Mouse (Mus musculus): ENCODE measurements at regions not wholly inside any gene's neighbourhood (a gene's known extent, or its start where the extent isn't known, plus 50 kb on each side); places are given as distances from the start of the nearest gene placed in this dataset.

DNA sequence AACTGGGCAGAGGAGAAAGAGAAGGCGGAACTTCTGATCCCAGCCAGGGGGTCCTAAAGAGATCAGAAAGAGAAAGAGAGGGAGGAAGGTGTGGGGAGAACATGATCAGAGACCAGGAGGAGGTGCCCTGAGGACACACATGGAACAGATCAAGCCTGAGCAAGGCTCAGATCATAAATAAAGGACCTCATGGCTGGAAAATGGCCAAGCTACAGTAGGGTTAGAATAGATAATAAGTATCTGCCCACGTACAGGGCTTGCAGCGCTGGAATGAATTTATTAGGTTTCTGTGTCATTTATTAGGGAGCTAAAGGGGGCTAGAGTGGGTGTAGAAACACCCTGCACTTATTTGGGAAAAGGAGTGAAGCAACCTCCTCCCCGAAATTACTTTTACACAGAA, 385.4 kb downstream of the Trim52 start:
- H3K4me1 ChIP-seq (ENCODE audit: control insufficient read depth, insufficient read depth, low read length): no peaks in the 10 kb centered on the region
- no peak for DNase-seq
- H3K27ac ChIP-seq (ENCODE audit: insufficient read depth, low read length): no peak overlapping the region
- WGBS: 80% methylated on average over 4 of the region's 4 CpGs
- no peak overlapping the region for H3K4me3 ChIP-seq (replicated peaks; ENCODE audit: insufficient read depth, low read depth, low read length)
- TF ChIP-seq CTCF (IDR thresholded peaks at IDR 0.05; ENCODE audit: borderline replicate concordance, insufficient read depth, low read depth, low read length) (no peak), POLR2A (IDR thresholded peaks at IDR 0.05; ENCODE audit: borderline replicate concordance, insufficient read depth, low read length) (no peak)
- H3K27me3 ChIP-seq (ENCODE audit: control insufficient read depth, insufficient read depth, low read length): no peaks in the 10 kb centered on the region

DNA sequence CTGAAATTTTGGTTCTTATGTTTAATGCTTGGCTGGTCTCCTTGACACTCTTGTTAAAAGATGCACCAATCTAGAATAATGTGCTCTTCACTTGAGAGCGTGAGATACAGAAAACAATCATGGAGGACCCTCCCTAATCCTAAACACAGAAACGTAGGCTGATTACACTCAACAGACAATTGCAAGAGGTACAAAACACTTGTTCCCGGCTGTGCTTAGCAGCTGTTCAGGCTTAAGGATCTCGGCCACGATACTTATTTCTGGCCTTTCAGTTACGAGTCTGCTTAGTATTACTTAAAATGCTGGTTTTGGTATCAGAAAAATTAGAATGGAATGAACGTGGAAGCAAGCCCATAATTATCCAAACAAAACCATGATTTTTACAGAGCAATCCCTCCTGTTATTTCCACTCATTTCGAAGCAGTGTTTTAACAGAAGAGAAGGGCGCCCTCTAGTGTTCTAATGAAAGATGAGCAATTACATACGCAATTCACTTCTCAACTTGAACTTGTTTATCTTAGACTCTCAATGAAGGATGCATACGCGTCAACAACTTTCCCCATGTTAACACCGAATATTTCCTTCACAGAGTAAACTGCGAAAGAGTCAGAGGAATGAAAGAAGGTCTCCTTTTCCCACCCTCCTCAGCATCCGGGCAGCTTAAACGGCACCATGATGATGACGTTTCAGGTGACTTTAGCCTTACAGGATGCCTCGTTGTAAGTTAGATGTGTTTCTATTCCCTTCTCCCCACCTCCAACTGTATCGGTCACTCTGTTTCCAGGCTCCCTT, 394.5 kb downstream of the Trim52 start:
- Histone ChIP-seq H3K4me1 (ENCODE audit: control insufficient read depth, insufficient read depth, low read length) (no peaks in the 10 kb centered on the region; the same call in 1 of the 2 replicates), H3K27ac (ENCODE audit: insufficient read depth, low read length) (no peak overlapping the region), H3K27me3 (ENCODE audit: control insufficient read depth, insufficient read depth, low read length) (no peaks in the 10 kb centered on the region), H3K4me3 (replicated peaks; ENCODE audit: insufficient read depth, low read depth, low read length) (peak overlapping the region; percentile 47)
- peak in 1 of 2 experiments; percentile 40 for DNase-seq
- WGBS: 27% methylated on average over 19 of the region's 19 CpGs
- peak; percentile 16; the same call in 1 of the 2 replicates for TF ChIP-seq CTCF (IDR thresholded peaks at IDR 0.05; ENCODE audit: borderline replicate concordance, insufficient read depth, low read depth, low read length)
- TF ChIP-seq POLR2A (IDR thresholded peaks at IDR 0.05; ENCODE audit: borderline replicate concordance, insufficient read depth, low read length): no peak

DNA sequence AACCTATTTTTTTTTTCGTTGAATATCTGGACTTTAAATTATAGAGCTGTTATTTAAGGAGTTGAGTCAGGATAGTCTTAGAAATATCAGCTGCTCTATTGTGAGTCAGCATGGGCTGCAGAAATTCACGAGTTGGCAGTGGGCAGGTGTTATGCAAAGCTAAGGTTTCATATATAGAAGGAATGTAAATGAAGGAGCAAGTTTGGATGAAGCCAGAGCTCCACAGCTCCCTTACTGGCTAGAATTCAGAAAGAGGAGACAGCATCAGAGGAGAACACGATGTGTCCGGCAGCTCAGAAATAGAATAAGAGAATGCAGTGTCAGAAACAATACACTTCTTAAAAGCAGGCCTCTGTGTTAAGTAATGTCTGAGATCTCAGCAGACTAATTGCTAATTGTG, 400.9 kb downstream of the Trim52 start:
- TF ChIP-seq POLR2A (IDR thresholded peaks at IDR 0.05; ENCODE audit: borderline replicate concordance, insufficient read depth, low read length) (no peak), CTCF (IDR thresholded peaks at IDR 0.05; ENCODE audit: borderline replicate concordance, insufficient read depth, low read depth, low read length) (no peak)
- WGBS: 63% methylated on average over 4 of the region's 4 CpGs
- DNase-seq: no peak
- H3K27ac ChIP-seq (ENCODE audit: insufficient read depth, low read length): no peak overlapping the region
- H3K4me1 ChIP-seq (ENCODE audit: control insufficient read depth, insufficient read depth, low read length): no peaks in the 10 kb centered on the region
- no peaks in the 10 kb centered on the region for H3K27me3 ChIP-seq (ENCODE audit: control insufficient read depth, insufficient read depth, low read length)
- H3K4me3 ChIP-seq (replicated peaks; ENCODE audit: insufficient read depth, low read depth, low read length): no peak overlapping the region

- 60% methylated on average over 12 of the region's 12 CpGs for WGBS
- H3K4me3 ChIP-seq (replicated peaks; ENCODE audit: insufficient read depth, low read depth, low read length): no peak overlapping the region
- TF ChIP-seq CTCF (IDR thresholded peaks at IDR 0.05; ENCODE audit: borderline replicate concordance, insufficient read depth, low read depth, low read length): no peak
- TF ChIP-seq POLR2A (IDR thresholded peaks at IDR 0.05; ENCODE audit: borderline replicate concordance, insufficient read depth, low read length): no peak
- no peaks in the 10 kb centered on the region for H3K27me3 ChIP-seq (ENCODE audit: control insufficient read depth, insufficient read depth, low read length)
- DNase-seq: no peak
- no peaks in the 10 kb centered on the region for H3K4me1 ChIP-seq (ENCODE audit: control insufficient read depth, insufficient read depth, low read length)
- H3K27ac ChIP-seq (ENCODE audit: insufficient read depth, low read length): no peak overlapping the region
Observed at GRCm38 (mm10) chr14:106518552-106519358, 412.8 kb downstream of the Trim52 start.

DNA sequence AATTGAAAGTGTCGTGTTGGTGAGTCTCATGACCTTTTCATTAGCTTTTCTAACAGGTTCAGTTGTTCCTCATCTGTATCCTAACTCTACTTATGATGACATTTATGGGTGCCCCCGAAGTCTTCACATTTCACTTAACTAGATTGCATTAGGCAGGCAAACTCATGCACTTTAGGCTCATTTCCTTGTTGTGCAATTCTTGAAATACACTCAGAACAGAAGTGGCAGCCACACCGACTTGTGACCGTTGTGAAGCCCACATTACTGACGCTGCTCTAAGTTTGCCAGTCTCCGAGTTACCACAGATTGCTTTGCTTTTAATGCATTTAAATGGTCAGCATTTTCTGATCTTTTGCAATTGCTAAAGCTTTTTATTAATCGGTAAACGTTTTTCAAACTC, 414.8 kb downstream of the Trim52 start:
- WGBS: 84% methylated on average over 8 of the region's 8 CpGs
- DNase-seq: no peak
- Histone ChIP-seq H3K27me3 (ENCODE audit: control insufficient read depth, insufficient read depth, low read length) (no peaks in the 10 kb centered on the region), H3K27ac (ENCODE audit: insufficient read depth, low read length) (no peak overlapping the region), H3K4me1 (ENCODE audit: control insufficient read depth, insufficient read depth, low read length) (no peaks in the 10 kb centered on the region), H3K4me3 (replicated peaks; ENCODE audit: insufficient read depth, low read depth, low read length) (no peak overlapping the region)
- TF ChIP-seq POLR2A (IDR thresholded peaks at IDR 0.05; ENCODE audit: borderline replicate concordance, insufficient read depth, low read length) (no peak), CTCF (IDR thresholded peaks at IDR 0.05; ENCODE audit: borderline replicate concordance, insufficient read depth, low read depth, low read length) (no peak)

- no peaks in the 10 kb centered on the region for H3K4me1 ChIP-seq (ENCODE audit: control insufficient read depth, insufficient read depth, low read length)
- DNase-seq: no peak
- no peak overlapping the region for H3K27ac ChIP-seq (ENCODE audit: insufficient read depth, low read length)
- no peak overlapping the region for H3K4me3 ChIP-seq (replicated peaks; ENCODE audit: insufficient read depth, low read depth, low read length)
- no peak for TF ChIP-seq POLR2A (IDR thresholded peaks at IDR 0.05; ENCODE audit: borderline replicate concordance, insufficient read depth, low read length)
- TF ChIP-seq CTCF (IDR thresholded peaks at IDR 0.05; ENCODE audit: borderline replicate concordance, insufficient read depth, low read depth, low read length): no peak
- no peaks in the 10 kb centered on the region for H3K27me3 ChIP-seq (ENCODE audit: control insufficient read depth, insufficient read depth, low read length)
- WGBS: 14% methylated on average over 1 of the region's 1 CpGs
Observed at GRCm38 (mm10) chr14:106550150-106550549, 444.2 kb downstream of the Trim52 start.

DNA sequence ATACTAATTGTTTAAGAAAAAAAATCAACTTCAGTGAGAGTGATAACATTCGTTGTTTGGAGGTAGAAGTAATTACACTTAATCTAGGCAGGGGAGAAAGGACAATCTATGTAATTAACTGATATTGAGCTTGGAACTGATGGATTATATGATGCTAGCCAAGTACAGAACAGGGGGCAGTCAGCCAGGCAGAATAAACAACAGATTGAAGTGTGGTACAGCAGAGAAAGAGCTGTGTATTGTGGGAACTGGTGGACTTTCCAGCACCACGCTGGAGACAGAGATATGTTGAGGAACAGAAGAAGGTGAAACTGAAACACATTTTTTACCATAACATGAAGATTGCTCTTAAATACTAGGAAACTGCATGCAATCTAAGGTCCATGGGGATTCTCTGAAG, 473.3 kb downstream of the Trim52 start:
- no peak for DNase-seq
- 44% methylated on average over 2 of the region's 2 CpGs for WGBS
- no peak overlapping the region for H3K27ac ChIP-seq (ENCODE audit: insufficient read depth, low read length)
- TF ChIP-seq CTCF (IDR thresholded peaks at IDR 0.05; ENCODE audit: borderline replicate concordance, insufficient read depth, low read depth, low read length): no peak
- no peak for TF ChIP-seq POLR2A (IDR thresholded peaks at IDR 0.05; ENCODE audit: borderline replicate concordance, insufficient read depth, low read length)
- no peaks in the 10 kb centered on the region for H3K27me3 ChIP-seq (ENCODE audit: control insufficient read depth, insufficient read depth, low read length)
- no peaks in the 10 kb centered on the region; the same call in 1 of the 2 replicates for H3K4me1 ChIP-seq (ENCODE audit: control insufficient read depth, insufficient read depth, low read length)
- H3K4me3 ChIP-seq (replicated peaks; ENCODE audit: insufficient read depth, low read depth, low read length): no peak overlapping the region

All from cerebellum, adult 2 months (tissue).